Mouse (Mus musculus): ENCODE results near the gene Snx29. TPM values are rescaled to one million over a fixed set of nuclear protein-coding genes. Genes with fewer than 3 reads are reported as not detected.

Gene Snx29
- polyA plus RNA-seq, 1 experiment from 2014 or later = 14.9 TPM

DNA sequence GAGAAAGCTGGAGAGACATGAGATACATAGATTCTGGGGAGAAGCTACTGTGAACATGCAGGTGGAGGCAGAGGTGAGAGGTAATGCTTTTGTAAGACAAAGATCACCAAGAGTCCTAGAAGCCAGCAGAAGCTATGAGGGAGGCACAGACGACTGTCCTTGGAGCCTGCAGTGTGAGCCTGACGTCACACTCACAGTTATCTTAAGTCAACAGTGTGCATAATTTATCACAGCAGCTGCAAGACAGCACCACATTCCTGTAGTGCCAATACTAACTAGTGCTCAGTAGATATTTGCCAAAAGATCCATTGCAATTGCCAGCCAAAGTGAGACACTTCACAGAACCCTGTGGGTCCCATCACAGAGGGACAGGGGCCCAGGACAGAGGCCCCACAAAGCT, 459.4 kb downstream of the Snx29 start:
- no peak overlapping the region for H3K27ac ChIP-seq
- H3K4me3 ChIP-seq = no peak overlapping the region
- no peaks in the 10 kb centered on the region for H3K4me1 ChIP-seq (replicated peaks)
- H3K36me3 ChIP-seq = no peaks in the 10 kb centered on the region
- H3K27me3 ChIP-seq (ENCODE audit: insufficient read depth, poor library complexity, severe bottlenecking) = no peaks in the 10 kb centered on the region
- no peak for DNase-seq (ENCODE audit: low spot score)
- WGBS = 61% methylated on average over 2 of the region's 2 CpGs
- H3K9me3 ChIP-seq = no peaks in the 10 kb centered on the region

DNA sequence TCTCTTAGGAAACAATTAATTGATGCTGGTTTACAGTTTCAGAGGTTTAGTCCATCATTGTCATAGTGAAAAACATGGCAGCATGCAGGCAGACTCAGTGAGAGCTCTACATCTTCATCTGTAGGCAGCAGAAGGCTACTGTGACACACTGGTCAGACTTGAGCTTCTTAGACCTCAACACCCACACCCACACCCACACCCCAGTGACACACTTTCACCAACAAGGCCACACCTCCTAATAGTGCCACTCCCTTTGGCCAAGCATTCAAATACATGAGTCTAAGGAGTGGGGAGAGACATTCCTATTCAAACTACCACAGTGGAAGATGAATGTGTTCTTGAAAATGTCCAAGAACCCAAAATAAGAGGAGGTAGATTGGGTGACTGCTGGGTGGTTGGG, 460.6 kb downstream of the Snx29 start:
- Histone ChIP-seq H3K27ac (no peak overlapping the region), H3K27me3 (ENCODE audit: insufficient read depth, poor library complexity, severe bottlenecking) (no peaks in the 10 kb centered on the region), H3K36me3 (no peaks in the 10 kb centered on the region), H3K4me1 (replicated peaks) (no peaks in the 10 kb centered on the region), H3K4me3 (no peak overlapping the region), H3K9me3 (no peaks in the 10 kb centered on the region)
- DNase-seq (ENCODE audit: low spot score) = no peak

DNA sequence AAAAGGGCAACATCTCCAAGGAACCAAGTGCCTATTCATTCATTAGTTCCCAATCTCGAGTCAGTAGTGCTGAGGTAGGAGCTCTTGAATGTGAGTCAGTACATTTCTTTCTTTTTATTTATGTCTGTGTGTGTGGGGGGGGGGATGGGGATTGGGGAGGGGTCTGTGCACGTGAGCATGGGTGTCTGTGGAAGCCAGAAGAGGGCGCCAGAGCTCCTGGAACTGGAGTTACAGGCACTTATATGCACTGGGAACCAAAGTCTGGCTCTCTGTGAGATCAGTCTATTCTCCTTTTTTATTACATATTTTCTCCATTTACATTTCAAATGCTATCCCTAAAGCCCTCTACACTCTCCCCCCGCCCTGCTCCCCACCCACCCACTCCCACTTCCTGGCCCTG, 461.6 kb downstream of the Snx29 start:
- no peak overlapping the region for H3K27ac ChIP-seq
- WGBS = 62% methylated on average over 4 of the region's 4 CpGs
- DNase-seq (ENCODE audit: low spot score) = no peak
- no peaks in the 10 kb centered on the region for H3K4me1 ChIP-seq (replicated peaks)
- no peaks in the 10 kb centered on the region for H3K27me3 ChIP-seq (ENCODE audit: insufficient read depth, poor library complexity, severe bottlenecking)
- H3K4me3 ChIP-seq = no peak overlapping the region
- H3K36me3 ChIP-seq = no peaks in the 10 kb centered on the region
- H3K9me3 ChIP-seq = no peaks in the 10 kb centered on the region

DNA sequence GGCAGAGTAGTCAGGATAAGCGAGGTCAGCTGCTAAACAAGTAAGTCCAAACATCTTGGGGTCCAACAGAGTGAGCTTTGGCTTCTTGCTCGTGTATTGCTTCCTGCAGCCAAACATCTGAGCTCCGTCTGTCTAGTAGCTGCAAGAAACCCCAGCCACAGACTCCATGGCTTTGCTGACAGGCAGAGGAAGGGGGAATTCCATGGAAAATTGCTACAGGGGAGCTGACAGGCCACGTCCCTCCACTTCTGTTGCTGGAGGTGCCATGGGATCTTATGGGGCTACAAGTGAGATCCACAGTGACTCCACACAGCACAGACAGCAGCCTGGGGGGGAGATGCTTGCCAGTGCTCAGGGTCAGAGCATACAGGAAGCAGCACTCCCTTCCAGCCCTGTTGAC, 463.1 kb downstream of the Snx29 start:
- 78% methylated on average over 4 of the region's 4 CpGs for WGBS
- no peaks in the 10 kb centered on the region for H3K36me3 ChIP-seq
- no peaks in the 10 kb centered on the region for H3K4me1 ChIP-seq (replicated peaks)
- no peaks in the 10 kb centered on the region for H3K27me3 ChIP-seq (ENCODE audit: insufficient read depth, poor library complexity, severe bottlenecking)
- H3K9me3 ChIP-seq = no peaks in the 10 kb centered on the region
- H3K27ac ChIP-seq = no peak overlapping the region
- H3K4me3 ChIP-seq = no peak overlapping the region
- DNase-seq (ENCODE audit: low spot score) = no peak

DNA sequence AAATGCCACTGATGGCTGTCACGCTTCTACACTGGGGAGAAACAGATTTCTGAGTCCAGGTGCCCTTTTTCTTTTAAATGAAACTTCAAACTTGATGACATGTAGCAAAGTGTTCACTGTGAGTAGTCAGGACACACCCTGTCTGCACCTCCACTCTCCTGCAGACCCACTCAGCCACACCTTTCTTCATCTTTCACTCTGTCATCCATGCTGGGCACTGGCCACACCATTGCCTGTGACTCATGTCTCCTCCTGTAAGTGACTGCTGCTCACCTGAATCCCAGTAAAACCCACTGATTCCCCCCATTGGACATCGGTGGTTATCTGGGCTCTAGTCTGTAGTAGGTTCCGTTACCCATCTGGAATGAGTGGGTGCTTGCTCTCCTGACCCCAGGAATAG, 467.8 kb downstream of the Snx29 start:
- Histone ChIP-seq H3K27ac (no peak overlapping the region), H3K27me3 (ENCODE audit: insufficient read depth, poor library complexity, severe bottlenecking) (no peaks in the 10 kb centered on the region), H3K36me3 (no peaks in the 10 kb centered on the region), H3K4me1 (replicated peaks) (0 out of 2 replicates have a peak, but pooled peaks cover 4% of the 10 kb centered on the region), H3K4me3 (no peak overlapping the region), H3K9me3 (peaks cover 8% of the 10 kb centered on the region; the same call in 1 of the 2 replicates)
- 96% methylated on average over 3 of the region's 3 CpGs for whole genome bisulfite sequencing
- no peak for DNase-seq (ENCODE audit: low spot score)

DNA sequence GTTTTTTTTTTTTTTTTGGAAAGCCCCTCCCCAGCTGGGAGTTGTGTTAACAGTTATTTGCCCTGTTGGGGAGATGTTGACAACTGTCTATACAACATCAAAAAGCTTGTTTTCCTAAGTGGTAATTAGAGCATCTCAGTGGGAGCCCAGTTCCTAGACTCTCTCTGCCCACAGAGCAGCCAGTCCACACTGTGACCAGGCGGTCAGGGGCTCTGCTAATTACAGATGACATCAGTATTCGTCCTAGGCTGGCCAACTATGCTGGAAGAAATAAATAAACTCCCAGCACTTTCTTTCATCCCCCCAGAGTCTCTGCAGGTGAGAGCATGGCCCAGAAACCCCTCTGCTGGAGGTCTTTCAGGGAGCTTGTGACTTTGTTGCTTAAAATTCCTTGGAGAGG, 470.7 kb downstream of the Snx29 start:
- Histone ChIP-seq H3K27me3 (ENCODE audit: insufficient read depth, poor library complexity, severe bottlenecking) (no peaks in the 10 kb centered on the region), H3K9me3 (peaks cover 8% of the 10 kb centered on the region; the same call in 1 of the 2 replicates), H3K4me3 (no peak overlapping the region), H3K27ac (no peak overlapping the region), H3K36me3 (no peaks in the 10 kb centered on the region), H3K4me1 (replicated peaks) (0 out of 2 replicates have a peak, but pooled peaks cover 4% of the 10 kb centered on the region)
- DNase-seq (ENCODE audit: low spot score) = no peak
- 30% methylated on average over 2 of the region's 2 CpGs for WGBS

DNA sequence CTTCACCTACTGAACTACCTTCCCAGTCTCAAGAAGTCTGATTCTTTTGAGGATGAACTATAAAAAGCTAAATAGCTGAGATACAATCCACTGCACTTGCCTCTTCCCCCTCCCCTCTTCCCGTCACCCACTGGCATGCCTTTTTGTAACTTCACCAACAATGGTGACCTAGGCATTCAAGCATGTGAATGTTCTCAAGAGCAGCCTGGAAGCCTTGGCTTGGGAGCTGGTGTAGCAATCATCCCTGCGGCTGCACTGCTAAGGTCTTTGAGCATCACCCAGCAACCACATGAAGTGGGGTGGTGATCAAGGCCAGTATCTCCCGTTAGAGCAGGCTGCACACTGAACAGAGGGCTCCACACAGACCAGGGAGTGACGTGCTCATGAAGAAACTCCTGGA, 471.9 kb downstream of the Snx29 start:
- H3K4me1 ChIP-seq (replicated peaks) = 0 out of 2 replicates have a peak, but pooled peaks cover 4% of the 10 kb centered on the region
- H3K27me3 ChIP-seq (ENCODE audit: insufficient read depth, poor library complexity, severe bottlenecking) = no peaks in the 10 kb centered on the region
- peaks cover 8% of the 10 kb centered on the region; the same call in 1 of the 2 replicates for H3K9me3 ChIP-seq
- no peak overlapping the region for H3K4me3 ChIP-seq
- WGBS = 57% methylated on average over 4 of the region's 4 CpGs
- DNase-seq (ENCODE audit: low spot score) = no peak
- no peak overlapping the region for H3K27ac ChIP-seq
- no peaks in the 10 kb centered on the region for H3K36me3 ChIP-seq

DNA sequence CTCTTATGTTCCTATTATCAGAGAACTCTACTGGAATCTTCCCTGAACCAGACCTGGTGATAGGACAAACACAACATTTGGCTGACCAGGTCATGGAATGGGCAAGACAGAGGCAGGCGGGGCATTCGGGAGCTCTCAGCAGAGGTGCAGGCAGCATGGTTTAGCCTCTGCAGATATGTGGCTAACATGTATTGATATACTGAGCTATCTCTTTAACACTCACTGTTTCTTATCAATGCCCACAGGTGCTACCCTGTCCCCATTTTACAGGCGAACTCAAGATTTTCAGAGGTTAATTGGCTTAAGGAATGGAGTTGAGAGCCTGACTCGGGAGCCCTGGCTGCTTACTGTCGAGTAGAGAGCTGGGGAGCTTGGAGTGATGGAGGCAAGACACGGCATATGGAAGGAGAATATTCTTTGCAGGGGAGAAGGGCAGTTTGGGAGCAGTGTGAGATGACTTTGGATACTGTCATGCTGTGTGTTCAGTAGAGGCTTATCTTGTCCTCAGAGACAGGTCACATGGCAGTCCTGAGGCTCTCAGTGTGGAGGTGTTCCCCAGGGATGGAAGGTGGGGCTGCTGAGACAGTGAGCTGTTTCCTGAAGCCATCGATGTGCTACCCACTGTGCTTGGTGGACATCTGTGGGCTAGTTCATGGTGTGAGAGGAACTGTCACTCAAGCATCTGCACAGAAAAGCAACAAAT, 473.2 kb downstream of the Snx29 start:
- no peak for DNase-seq (ENCODE audit: low spot score)
- Histone ChIP-seq H3K27me3 (ENCODE audit: insufficient read depth, poor library complexity, severe bottlenecking) (no peaks in the 10 kb centered on the region), H3K27ac (no peak overlapping the region), H3K36me3 (no peaks in the 10 kb centered on the region), H3K4me1 (replicated peaks) (0 out of 2 replicates have a peak, but pooled peaks cover 4% of the 10 kb centered on the region), H3K4me3 (no peak overlapping the region), H3K9me3 (peaks cover 8% of the 10 kb centered on the region; the same call in 1 of the 2 replicates)
- WGBS = 74% methylated on average over 7 of the region's 7 CpGs

DNA sequence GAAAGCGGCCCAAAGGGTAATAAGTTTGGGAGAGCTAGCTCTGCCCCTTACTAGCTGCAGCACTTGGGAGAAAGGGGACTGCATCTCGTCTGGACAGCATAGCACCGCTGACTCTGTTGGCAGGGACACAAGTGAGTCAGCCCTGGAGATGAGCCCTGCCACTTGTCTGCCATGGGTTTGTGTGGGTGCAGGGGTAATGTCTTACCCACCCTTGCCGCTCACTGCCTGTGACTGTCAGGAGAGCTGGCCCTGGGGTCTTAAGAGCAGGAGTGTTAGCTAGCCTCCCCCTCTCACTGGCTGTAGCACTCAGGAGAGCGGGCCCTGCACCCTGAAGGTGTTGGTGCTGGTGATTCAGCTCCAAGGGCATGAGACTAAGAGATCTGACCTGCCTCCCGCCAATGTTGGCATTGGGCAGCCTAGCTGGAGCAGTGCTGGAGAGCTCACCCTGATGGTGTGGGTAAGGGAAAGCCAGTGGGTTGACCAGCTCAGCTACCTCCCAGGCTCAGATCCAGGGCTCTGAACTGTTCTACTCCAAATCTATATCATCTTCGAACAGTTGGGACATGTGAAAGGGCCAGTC, 479.3 kb downstream of the Snx29 start:
- no peaks in the 10 kb centered on the region for H3K27me3 ChIP-seq (ENCODE audit: insufficient read depth, poor library complexity, severe bottlenecking)
- no peaks in the 10 kb centered on the region for H3K9me3 ChIP-seq
- H3K4me3 ChIP-seq = no peak overlapping the region
- no peaks in the 10 kb centered on the region for H3K36me3 ChIP-seq
- DNase-seq (ENCODE audit: low spot score) = no peak
- no peaks in the 10 kb centered on the region for H3K4me1 ChIP-seq (replicated peaks)
- 88% methylated on average over 7 of the region's 7 CpGs for WGBS
- H3K27ac ChIP-seq = no peak overlapping the region

Other genes starting within 250 kb of the Snx29 start
- gene Txndc11, start 188.3 kb upstream of the Snx29 start, polyA plus RNA-seq (2016; fragmentation: Nextera tagmentation; extraction: Ambion mirVana) = 28.4 and 28.7 TPM in 2 replicates
- 85.7 and 89.3 TPM in 2 replicates for gene Zc3h7a, start 146.5 kb upstream of the Snx29 start, polyA plus RNA-seq (2016; fragmentation: Nextera tagmentation; extraction: Ambion mirVana)
- 212 and 259 TPM in 2 replicates for gene Rsl1d1, start 119.6 kb upstream of the Snx29 start, polyA plus RNA-seq (2016; fragmentation: Nextera tagmentation; extraction: Ambion mirVana)
- gene Gspt1, start 68.6 kb upstream of the Snx29 start, polyA plus RNA-seq (2016; fragmentation: Nextera tagmentation; extraction: Ambion mirVana) = 70.6 and 83.2 TPM in 2 replicates
- gene Tnfrsf17, start 9.1 kb upstream of the Snx29 start, polyA plus RNA-seq (2016; fragmentation: Nextera tagmentation; extraction: Ambion mirVana) = not detected in 2 replicates

Measured in hindbrain, embryonic 10.5 days (tissue).